Mouse (Mus musculus) effector memory CD4-positive, alpha-beta T cell, adult 5 months (primary cell): Measurements from ENCODE around the gene Gys1. TPM values are rescaled to one million over a fixed set of nuclear protein-coding genes. Genes with fewer than 3 reads are reported as not detected.

Experiments used
- polyA plus RNA-seq: library from polyadenylated mRNA; unstranded; fragments of 100-300 nt; shearing (Covaris generic); gene quantifications from one replicate; pipeline ENCODE4 v1.2.1, GENCODE M21; 2017

The Gys1 gene
- polyA plus RNA-seq, result 5.5 TPM

GRCm38 (mm10) chr7:45434203-45435015, at the start of gene Gys1:
Gene Gys1, plus strand, starts transcription at chr7:45434844.

DNA sequence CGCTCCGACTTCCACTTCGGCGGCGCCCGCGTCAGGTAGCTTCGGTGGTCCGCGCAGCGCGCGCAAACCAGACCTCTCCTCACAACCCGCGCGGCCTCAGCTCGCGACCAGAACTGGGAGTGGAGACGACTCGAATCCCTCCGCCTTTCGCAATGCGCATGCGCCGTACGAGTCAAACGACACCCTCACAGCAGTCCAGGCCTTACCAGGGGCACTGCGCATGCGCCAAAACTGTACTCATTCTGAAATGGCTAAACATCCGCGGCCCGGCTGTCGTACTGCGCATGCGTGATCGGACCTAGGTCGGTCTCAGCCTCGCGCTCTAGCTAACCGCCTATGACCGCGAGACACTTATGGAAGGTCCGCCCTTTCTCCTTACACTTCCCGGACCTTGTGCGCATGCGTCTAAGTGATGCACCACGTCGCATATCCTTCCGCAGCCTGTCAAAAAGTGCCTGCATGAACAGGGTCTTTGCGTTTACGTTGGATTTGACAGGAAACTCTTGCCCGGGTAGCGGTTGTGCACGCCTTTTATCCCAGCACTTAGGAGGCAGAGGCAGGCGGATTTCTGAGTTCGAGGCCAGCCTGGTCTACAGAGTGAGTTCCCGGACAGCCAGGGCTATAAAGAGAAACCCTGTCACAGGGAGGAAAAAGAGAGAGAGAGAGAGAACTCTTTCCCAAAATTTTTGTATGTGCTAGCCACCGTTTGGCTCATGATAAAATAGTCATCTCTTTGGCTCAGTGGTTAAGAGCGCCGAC, 38.9 kb upstream of the Gys1 start, which contains the start of gene Snrnp70:
Gene Snrnp70 (minus strand): TSS at position 165 of the 759 bp plus-strand sequence.

GRCm38 (mm10) chr7:45405091-45406075, 29.3 kb upstream of the Gys1 start, which contains the start of gene Kcna7:
Gene Kcna7, plus strand, starts transcription at chr7:45405653.

GRCm38 (mm10) chr7:45413113-45413863, 21.4 kb upstream of the Gys1 start, which contains the start of gene Ntf5:
Gene Ntf5, plus strand, starts transcription at chr7:45413695.

GRCm38 (mm10) chr7:45420615-45420919, 14.1 kb upstream of the Gys1 start, which contains the start of gene Lhb:
Gene Lhb, plus strand, starts transcription at chr7:45420820.

DNA sequence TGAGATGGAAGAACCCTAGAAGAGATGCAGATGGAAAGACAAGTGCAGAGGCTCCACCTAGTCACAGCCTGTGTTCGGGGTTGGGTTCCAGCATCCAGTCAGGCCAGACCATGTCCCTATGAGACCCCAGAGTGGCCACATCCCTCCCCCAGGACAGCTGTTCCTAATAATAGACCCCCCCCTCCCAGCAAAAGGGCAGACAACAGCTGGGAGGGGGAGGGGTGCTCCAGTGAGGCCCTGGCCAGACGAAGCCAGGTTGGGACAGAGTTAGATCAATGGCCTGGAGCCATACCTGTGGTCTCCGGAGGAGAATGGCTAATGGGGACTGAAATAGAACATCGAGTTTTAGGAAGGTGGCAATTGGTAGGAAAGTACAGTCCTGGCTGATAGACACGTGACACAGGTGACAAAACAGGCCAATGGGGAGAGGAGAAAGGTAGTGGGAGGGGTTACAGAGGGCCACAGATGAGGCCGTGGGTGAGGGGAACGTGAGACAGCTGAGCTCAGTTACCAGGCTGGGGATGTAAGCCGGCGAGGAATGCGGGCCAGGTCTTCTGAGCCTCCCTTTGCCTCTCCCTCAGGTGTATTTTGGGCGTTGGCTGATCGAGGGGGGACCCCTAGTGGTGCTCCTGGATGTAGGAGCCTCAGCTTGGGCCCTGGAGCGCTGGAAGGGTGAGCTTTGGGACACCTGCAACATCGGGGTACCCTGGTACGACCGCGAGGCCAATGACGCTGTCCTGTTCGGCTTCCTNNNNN, 3.1 kb downstream of the Gys1 start, which contains the start of gene Ruvbl2:
Gene Ruvbl2 (minus strand): TSS at position 576 of the 756 bp plus-strand sequence.

DNA sequence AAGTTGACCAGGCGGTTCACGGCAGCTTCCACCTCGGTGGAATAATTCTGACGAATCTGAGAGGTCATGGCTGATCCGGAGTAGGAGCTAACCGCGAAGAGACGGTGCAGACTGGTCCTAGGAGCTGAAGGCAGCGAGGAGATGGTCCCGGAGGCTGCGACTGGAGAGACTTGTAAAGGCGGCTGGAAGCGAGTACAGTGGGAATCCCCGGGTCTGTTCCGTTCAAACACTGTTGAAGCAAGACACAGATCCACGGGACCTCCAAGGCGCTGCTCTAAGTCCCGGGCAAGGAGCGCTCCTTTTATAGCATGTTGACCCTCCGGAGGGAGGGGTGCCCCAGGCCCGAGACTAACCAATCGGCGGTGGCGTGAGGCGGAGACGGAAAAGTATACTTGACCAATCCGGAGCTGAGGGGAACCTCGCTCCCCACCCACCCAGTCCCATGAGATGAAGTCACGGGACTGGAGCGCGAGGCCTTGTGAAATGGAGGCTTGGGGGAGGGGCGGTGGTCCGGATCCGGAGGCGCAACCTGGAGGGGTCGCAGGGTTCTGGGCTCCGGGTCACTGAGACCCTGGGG, 25.0 kb downstream of the Gys1 start, which contains the start of gene Ftl1:
Gene Ftl1 (minus strand): TSS at position 321 of the 577 bp plus-strand sequence.

DNA sequence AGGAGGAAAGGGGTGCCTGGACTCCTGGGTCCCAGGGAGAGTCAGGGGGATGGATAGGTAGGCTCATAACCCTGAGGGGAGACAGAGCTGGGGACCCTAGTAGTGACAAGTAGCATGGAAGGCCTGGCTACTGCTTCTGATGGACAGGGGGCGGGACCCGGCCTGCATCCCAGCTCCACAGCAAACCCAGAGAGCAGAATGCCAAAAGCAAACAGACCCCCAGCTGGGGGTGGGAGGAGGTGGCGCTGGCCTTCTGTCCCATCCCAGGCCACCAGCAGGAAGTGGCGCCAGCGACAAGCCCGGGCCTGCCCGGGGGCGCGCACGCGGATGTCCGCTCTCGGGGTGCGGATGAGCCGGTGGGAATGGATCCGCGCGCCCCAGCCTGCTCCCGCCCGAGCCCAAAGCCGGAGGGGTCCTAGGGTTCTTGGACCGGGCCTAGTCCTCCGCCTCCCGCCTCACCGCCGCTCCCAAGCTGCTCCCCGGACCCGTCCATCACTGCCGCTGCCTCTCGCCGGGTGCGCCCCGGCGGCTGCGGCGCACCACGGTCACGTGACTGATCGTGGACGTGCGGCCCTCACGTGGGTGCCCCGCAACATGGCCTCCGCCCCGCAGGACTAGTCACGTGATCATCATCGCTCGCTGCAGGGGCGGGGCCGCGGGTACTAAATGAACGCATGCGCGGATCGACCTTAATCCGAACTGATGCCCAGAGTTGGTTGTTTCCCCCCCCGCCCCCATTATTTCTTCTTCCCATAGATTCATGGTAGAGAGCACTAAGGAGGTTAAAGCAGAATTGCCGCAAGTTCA, 31.8 kb downstream of the Gys1 start, which contains the start of gene Bax:
Gene Bax (minus strand): TSS at position 616 of the 807 bp plus-strand sequence.

DNA sequence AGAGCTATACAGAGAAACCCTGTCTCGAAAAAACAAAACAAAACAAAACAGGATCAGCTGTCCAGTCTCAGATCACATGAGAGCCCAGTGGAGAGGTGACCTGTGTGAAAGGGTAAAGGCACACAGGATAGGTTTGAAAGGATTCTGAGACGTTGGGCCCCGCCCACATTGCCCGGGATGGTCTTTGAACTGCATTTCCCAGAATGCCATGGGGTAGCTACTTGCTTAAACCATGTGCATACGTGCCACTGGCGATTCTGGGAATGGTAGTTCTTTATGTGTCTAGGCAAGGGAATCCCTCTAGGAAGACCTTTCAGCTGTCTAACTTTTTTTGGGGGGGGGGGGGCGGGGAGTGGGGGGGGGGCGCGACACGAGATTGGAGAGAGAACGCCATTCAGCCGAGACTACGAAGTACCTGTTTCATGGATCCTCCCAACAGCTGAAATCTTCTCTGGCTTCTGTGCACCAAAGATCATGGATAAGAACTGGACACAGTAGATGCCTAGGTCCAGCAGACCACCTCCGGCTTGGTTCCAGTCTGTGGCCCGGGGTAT, 46.8 kb downstream of the Gys1 start, which contains the start of gene Tulp2:
Gene Tulp2 (plus strand): TSS at position 504 of the 554 bp plus-strand sequence.

DNA sequence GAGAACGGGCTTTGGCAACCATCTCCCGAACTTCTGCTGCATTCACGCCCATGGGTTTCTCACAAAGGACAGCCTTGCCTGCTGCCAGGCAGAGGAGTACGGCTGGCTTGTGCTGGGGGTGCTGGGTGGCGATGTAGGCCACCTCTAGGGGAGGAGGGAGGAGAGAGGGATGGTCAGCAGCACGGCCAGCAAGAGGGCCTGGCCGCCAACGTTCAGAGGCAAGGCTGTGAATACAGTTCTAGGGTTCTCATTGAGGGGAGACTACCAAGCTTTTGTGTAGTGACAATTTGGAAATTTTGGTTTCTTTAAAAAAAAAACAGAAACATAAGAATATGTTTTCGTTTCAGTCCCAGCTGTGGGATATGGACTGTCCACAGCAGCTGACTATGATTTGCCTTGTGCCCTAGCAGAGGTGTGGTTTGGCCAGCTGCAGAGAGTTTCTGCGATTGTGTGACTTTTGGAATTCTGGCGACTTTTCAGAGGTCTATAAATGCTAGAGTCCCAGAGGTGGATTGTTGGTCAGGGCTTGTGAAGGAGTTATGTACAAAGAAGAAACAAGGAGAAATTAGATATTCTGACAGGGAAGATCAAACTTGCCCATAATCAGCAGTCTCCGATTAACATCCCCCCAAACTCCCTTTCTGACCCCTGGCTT, 52.2 kb downstream of the Gys1 start, which contains the start of gene Gm45808:
Gene Gm45808 (minus strand): TSS at position 51 of the 655 bp plus-strand sequence.

GRCm38 (mm10) chr7:45488293-45489204, 53.9 kb downstream of the Gys1 start, which contains the start of gene Dhdh:
Gene Dhdh, minus strand, starts transcription at chr7:45488805.

Other genes with a start within 250 kb of the Gys1 start
- not detected for gene Ccdc155, start 230.0 kb upstream of the Gys1 start, polyA plus RNA-seq
- gene Dkkl1, start 222.7 kb upstream of the Gys1 start, polyA plus RNA-seq, result 32.1 TPM
- gene Tead2, start 219.1 kb upstream of the Gys1 start, polyA plus RNA-seq, result 1.2 TPM
- gene Cd37, start 195.7 kb upstream of the Gys1 start, polyA plus RNA-seq, result 391 TPM
- not detected for gene Slc6a16, start 193.8 kb upstream of the Gys1 start, polyA plus RNA-seq
- not detected for gene Slc6a21, start 157.3 kb upstream of the Gys1 start, polyA plus RNA-seq
- gene Trpm4, start 101.1 kb upstream of the Gys1 start, polyA plus RNA-seq, result 5.3 TPM
- not detected for gene Hrc, start 99.6 kb upstream of the Gys1 start, polyA plus RNA-seq
- gene Ppfia3, start 67.8 kb upstream of the Gys1 start, polyA plus RNA-seq, result 0.30 TPM
- not detected for gene Lin7b, start 64.3 kb upstream of the Gys1 start, polyA plus RNA-seq
- 207 TPM for gene Snrnp70, start 39.1 kb upstream of the Gys1 start, polyA plus RNA-seq
- gene Kcna7, start 29.2 kb upstream of the Gys1 start, polyA plus RNA-seq, result not detected
- 0.19 TPM for gene Ntf5, start 21.1 kb upstream of the Gys1 start, polyA plus RNA-seq
- not detected for gene Lhb, start 14.0 kb upstream of the Gys1 start, polyA plus RNA-seq
- 32.9 TPM for gene Ruvbl2, start 3.3 kb downstream of the Gys1 start, polyA plus RNA-seq
- gene Ftl1, start 25.0 kb downstream of the Gys1 start, polyA plus RNA-seq, result 2,431 TPM
- gene Bax, start 32.1 kb downstream of the Gys1 start, polyA plus RNA-seq, result 199 TPM
- 2.3 TPM for gene Tulp2, start 47.0 kb downstream of the Gys1 start, polyA plus RNA-seq
- not detected for gene Gm45808, start 52.0 kb downstream of the Gys1 start, polyA plus RNA-seq
- 0.60 TPM for gene Dhdh, start 54.0 kb downstream of the Gys1 start, polyA plus RNA-seq
- 208 TPM for gene Nucb1, start 75.6 kb downstream of the Gys1 start, polyA plus RNA-seq
- gene Ppp1r15a, start 91.4 kb downstream of the Gys1 start, polyA plus RNA-seq, result 868 TPM
- gene Plekha4, start 91.5 kb downstream of the Gys1 start, polyA plus RNA-seq, result 0.39 TPM
- gene Hsd17b14, start 120.0 kb downstream of the Gys1 start, polyA plus RNA-seq, result 0.64 TPM
- 38.4 TPM for gene Bcat2, start 135.3 kb downstream of the Gys1 start, polyA plus RNA-seq
- not detected for gene Fgf21, start 180.6 kb downstream of the Gys1 start, polyA plus RNA-seq
- gene Fut1, start 182.4 kb downstream of the Gys1 start, polyA plus RNA-seq, result 0.21 TPM
- not detected for gene Izumo1, start 187.0 kb downstream of the Gys1 start, polyA plus RNA-seq
- gene Rasip1, start 192.6 kb downstream of the Gys1 start, polyA plus RNA-seq, result not detected
- not detected for gene Mamstr, start 205.1 kb downstream of the Gys1 start, polyA plus RNA-seq
- not detected for gene Fut2, start 231.6 kb downstream of the Gys1 start, polyA plus RNA-seq
- not detected for gene Ntn5, start 249.2 kb downstream of the Gys1 start, polyA plus RNA-seq